Mouse (Mus musculus) E14TG2a.4 (cell line): Measurements from ENCODE around the gene Hspa1a.
"Not testable (repeated sequence)": the region's sequence is repeated elsewhere in the genome, so short reads cannot be mapped to it uniquely, and the experiment has no call there.

Experiments used
- CTCF ChIP-seq: conservative IDR thresholded peaks from 2 replicates; pipeline ENCODE4 v1.5.1; 2014; ENCODE audit warnings: low read length
- NANOG ChIP-seq: IDR thresholded peaks from 2 replicates; pipeline ENCODE4 v1.6.1; 2014; ENCODE audit warnings: borderline replicate concordance, low read length, mixed read lengths
- POU5F1 ChIP-seq: IDR thresholded peaks from 2 replicates; pipeline ENCODE4 v1.6.1; 2014; ENCODE audit warnings: low read length, borderline replicate concordance

DNA sequence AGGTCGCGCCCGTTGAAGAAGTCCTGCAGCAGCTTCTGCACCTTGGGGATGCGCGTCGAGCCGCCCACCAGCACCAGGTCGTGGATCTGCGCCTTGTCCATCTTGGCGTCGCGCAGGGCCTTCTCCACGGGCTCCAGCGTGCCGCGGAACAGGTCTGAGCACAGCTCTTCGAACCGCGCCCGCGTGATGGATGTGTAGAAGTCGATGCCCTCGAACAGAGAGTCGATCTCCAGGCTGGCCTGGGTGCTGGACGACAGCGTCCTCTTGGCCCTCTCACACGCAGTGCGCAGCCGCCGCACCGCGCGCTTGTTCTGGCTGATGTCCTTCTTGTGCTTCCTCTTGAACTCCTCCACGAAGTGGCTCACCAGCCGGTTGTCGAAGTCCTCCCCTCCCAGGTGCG is 1.1 kb downstream of the Hspa1a start:
- not testable (repeated sequence) for TF ChIP-seq CTCF, NANOG, POU5F1
